Mouse (Mus musculus): ENCODE data around the gene Ift81. TPM values are rescaled to one million over a fixed set of nuclear protein-coding genes. Genes with fewer than 3 reads are reported as not detected.

Ift81 gene
- polyA plus RNA-seq, 1 experiment from 2014 or later = 39.6 TPM

DNA sequence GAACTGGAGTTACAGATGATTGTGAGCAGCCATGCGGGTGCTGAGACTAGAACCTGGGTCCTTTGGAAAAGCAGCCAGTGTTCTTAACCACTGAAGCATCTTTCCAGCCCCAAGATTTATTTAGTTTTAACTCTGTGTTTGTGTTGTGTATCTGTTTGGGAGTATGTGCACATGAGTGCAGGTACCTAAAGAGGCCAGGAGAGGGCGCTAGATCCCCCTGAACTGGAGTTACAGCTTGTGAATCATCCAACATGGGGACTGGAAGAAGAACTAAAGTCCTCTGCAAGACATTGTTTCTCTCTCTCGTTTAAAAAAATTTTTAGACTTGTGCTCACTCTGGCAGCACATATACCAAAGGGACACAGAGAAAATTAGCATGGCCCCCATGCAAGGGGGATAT is 107.9 kb downstream of the Ift81 start:
- H3K27ac ChIP-seq = no peak overlapping the region
- 84% methylated on average over 3 of the region's 3 CpGs for WGBS
- H3K27me3 ChIP-seq (ENCODE audit: insufficient read depth, poor library complexity, severe bottlenecking) = peaks cover 15% of the 10 kb centered on the region
- no peak for DNase-seq (ENCODE audit: low spot score)
- H3K36me3 ChIP-seq = no peaks in the 10 kb centered on the region
- H3K4me1 ChIP-seq (replicated peaks) = peaks cover 34% of the 10 kb centered on the region
- no peak overlapping the region for H3K4me3 ChIP-seq
- H3K9me3 ChIP-seq = peaks cover 4% of the 10 kb centered on the region

DNA sequence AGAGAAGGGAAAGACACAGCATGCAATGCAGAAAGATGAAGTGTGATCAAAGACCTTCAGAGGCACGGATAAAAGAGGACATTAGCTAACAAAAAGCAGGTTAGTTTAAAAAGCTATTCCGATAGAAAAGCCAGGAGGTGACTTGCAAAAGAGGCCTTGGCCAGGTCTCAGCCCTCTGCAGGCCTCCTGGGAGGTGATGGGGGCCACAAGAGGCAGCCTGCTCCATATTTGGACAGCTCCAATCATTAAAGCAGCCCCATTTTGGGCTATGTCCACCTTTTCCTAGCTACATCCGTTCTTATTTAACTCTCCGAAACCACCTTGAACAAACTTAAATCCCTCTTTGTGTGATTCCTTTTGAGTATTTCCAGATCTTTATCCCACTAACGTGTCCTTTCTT is 108.8 kb downstream of the Ift81 start:
- Histone ChIP-seq H3K4me3 (no peak overlapping the region), H3K36me3 (no peaks in the 10 kb centered on the region), H3K4me1 (replicated peaks) (peaks cover 25% of the 10 kb centered on the region), H3K27ac (no peak overlapping the region), H3K9me3 (peaks cover 4% of the 10 kb centered on the region), H3K27me3 (ENCODE audit: insufficient read depth, poor library complexity, severe bottlenecking) (peaks cover 15% of the 10 kb centered on the region)
- DNase-seq (ENCODE audit: low spot score) = no peak
- 91% methylated on average over 5 of the region's 5 CpGs for WGBS

DNA sequence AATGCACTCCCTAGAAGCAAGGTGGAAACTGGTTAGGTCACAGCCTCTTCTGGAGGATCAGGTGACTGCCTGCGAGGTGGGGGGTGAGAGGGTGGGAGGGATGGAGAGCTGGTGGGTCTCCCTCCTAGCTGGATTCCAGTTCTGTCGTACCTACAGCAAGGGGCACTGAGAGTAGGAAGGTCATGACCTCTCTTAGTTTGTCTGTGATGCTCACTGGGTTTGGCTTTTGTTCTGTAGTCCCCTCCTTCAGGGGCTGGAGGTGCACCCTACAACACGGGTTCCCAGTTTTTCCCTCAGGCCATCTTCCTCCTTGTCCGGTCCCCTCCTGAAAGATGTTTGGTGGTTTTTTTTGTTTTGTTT is 110.6 kb downstream of the Ift81 start:
- DNase-seq (ENCODE audit: low spot score) = no peak
- 25% methylated on average over 4 of the region's 4 CpGs for WGBS

DNA sequence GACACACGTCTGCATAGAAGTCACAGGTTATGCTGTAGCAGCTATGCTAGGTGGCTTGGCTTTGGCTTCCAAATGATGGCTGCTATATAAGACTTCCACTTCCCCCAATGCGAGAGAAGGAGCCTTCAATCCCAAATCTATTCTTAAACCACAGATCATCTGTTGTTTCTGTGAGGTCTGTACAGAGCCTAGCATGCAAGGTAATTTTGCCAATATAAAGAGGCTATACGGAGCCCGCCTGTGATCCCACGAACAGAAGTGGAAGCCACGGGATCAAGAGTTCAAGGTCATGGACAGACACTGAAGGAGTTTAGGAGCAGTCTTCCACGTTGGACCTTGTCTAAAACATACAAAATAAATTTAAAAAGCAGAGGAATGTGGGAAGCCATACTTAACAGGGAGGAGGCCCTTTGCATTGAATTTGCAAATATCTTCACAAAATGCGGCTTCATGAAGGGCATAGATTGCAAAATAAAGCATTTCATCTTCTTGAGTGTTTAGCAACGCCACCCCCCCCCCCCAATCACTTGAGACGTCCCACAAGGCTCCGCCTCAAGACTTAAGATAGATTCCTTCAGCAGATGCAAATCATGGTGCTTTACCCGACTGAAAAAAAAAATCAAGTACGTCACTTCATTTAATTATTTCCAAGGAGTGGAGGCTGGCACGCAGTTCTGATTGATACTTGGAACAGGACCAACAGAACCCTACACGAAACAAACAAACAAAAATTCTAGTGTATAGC is 111.1 kb downstream of the Ift81 start:
- Histone ChIP-seq H3K36me3 (peaks cover 21% of the 10 kb centered on the region), H3K9me3 (peaks cover 4% of the 10 kb centered on the region), H3K27me3 (ENCODE audit: insufficient read depth, poor library complexity, severe bottlenecking) (peaks cover 15% of the 10 kb centered on the region), H3K4me1 (replicated peaks) (peaks cover 44% of the 10 kb centered on the region), H3K4me3 (peak overlapping the region; percentile 99), H3K27ac (peak overlapping the region; percentile 99)
- WGBS = 38% methylated on average over 15 of the region's 15 CpGs
- DNase-seq (ENCODE audit: low spot score) = no peak

More for the DNA sequence above, 110.6 kb downstream of the Ift81 start:
- H3K27me3 ChIP-seq (ENCODE audit: insufficient read depth, poor library complexity, severe bottlenecking) = peaks cover 15% of the 10 kb centered on the region
- peaks cover 4% of the 10 kb centered on the region for H3K9me3 ChIP-seq
- no peak overlapping the region for H3K27ac ChIP-seq
- H3K36me3 ChIP-seq = peaks cover 15% of the 10 kb centered on the region; the same call in 1 of the 2 replicates
- H3K4me1 ChIP-seq (replicated peaks) = peaks cover 39% of the 10 kb centered on the region
- H3K4me3 ChIP-seq = no peak overlapping the region

DNA sequence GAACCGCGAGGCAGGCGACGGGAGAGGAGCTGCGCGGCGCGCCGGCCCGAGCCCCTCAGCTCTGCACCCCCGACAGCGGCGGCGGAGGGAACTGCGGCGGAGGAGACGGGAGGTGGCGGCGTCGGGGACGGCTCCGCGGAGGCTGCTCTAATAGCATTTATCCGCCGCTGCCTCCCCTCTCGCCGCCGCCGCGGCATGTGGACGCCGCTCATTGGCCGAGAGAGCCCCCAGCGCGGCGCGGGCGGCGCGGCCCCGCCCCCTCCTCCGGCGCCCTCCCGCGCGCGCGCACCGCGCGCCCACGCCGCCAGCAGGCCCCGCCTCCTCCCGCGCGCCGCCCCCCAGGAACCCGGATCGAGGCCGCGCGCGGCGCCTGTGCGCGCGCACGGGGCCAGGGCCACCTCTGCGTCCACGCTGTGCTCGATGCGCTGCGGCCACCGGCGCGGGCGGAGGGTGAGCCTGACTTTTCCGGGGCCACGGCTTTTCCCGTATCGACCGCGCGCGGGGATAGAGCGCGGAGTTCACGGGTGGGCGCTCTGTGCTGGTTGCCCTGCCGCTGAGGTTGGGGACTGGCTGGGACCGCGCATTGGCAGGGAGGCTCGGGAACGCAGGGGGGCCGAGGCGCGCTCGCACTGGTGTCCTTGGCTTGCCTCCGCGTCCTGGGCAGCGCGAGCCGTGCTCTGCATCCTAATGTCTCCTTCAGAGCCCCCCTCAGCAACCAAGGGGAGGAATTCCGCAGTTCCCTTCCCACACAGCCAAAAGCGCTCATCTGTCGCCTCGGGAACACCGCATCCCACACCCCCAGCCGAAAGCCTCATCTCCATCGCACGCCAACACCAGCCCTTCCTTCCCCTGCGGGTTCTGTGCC is 112.0 kb downstream of the Ift81 start, which contains the start of gene Atp2a2:
Gene Atp2a2, minus strand, starts transcription at position 149 of the 865 bp plus-strand sequence.
- peaks cover 29% of the 10 kb centered on the region for H3K36me3 ChIP-seq
- H3K4me1 ChIP-seq (replicated peaks) = peaks cover 50% of the 10 kb centered on the region
- WGBS = under 1% methylated on average over 96 of the region's 113 CpGs
- peaks cover 4% of the 10 kb centered on the region for H3K9me3 ChIP-seq
- H3K27me3 ChIP-seq (ENCODE audit: insufficient read depth, poor library complexity, severe bottlenecking) = peaks cover 15% of the 10 kb centered on the region
- peak within 1 kb of the TSS; percentile 99 for H3K27ac ChIP-seq
- peak within 1 kb of the TSS; percentile 99 for H3K4me3 ChIP-seq
- peak; percentile 91 for DNase-seq (ENCODE audit: low spot score)

DNA sequence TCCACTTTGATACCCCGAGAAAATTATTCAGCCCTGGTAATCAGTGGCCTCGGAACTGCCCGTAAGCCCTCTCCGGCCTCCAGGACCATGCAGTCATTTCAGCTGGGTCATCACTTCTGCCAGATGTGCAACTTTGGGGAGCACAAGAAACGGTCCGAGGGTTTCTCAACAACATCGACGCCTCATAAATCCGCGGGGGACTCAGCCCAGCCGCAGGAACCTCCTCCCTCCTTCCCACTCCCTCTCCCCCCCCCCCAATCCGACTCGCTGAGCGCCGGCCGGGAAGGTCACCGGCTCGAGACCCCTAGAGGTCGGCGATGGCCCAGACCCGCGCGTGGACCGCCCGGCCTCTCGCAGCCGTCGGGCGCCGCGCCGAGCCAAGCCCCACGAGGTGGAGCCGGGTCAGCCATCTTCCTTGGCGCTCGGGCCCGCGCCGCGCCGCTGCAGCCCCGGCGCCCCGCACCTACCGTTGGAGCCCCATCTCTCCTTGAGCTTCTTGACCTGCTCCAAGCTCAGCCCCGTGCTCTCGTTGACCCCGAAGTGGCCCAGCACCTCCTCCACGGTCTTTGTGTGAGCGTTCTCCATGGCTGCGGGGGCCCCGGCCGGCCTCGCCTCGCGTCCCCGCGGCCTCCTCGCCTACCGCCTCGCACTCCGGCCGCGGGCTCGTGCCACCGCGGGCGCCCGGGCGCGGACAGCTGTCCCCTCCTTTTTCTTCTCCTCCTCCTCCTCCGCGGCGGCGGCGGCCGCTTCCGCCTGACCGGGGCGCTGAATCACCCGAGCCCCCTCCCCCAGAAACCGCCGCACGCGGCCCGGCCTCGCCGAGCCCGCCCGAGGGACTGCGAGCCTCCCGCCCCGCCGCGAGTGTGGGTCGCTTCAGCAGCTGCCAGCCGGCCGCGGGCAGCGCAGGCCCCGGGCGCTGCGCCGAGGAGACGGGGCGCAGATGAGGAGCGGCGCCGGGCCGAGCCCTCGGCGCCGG is 112.9 kb downstream of the Ift81 start:
- Histone ChIP-seq H3K27me3 (ENCODE audit: insufficient read depth, poor library complexity, severe bottlenecking) (peaks cover 15% of the 10 kb centered on the region), H3K4me1 (replicated peaks) (peaks cover 50% of the 10 kb centered on the region), H3K27ac (peak overlapping the region; percentile 99), H3K4me3 (peak overlapping the region; percentile 99), H3K36me3 (peaks cover 39% of the 10 kb centered on the region), H3K9me3 (peaks cover under 1% of the 10 kb centered on the region)
- peak; percentile 73 for DNase-seq (ENCODE audit: low spot score)
- under 1% methylated on average over 113 of the region's 113 CpGs for WGBS

DNA sequence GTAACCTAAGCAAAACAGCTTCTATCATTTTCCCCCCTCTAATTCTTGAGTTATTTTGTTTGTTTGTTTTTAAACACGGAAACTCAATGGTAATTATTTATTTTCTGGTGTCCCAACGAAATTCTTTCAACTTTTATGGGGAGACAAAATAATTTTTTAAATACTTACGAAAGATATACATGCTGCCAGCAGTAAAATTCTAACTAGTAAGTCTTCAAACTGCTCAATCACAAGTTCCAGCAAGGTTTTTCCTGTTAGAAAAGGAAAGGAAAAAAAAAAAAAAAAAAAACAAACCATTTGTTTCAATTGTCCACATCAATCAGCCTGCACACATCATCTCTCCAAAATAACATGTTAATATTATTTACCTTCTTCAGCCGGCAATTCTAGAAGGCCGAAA is 113.8 kb downstream of the Ift81 start:
- 37% methylated on average over 5 of the region's 5 CpGs for WGBS
- H3K27me3 ChIP-seq (ENCODE audit: insufficient read depth, poor library complexity, severe bottlenecking) = peaks cover 15% of the 10 kb centered on the region
- H3K9me3 ChIP-seq = no peaks in the 10 kb centered on the region
- H3K4me1 ChIP-seq (replicated peaks) = peaks cover 50% of the 10 kb centered on the region
- H3K4me3 ChIP-seq = peak overlapping the region; percentile 99
- DNase-seq (ENCODE audit: low spot score) = no peak
- peak overlapping the region; percentile 99 for H3K27ac ChIP-seq
- H3K36me3 ChIP-seq = peaks cover 47% of the 10 kb centered on the region

Other genes with a start within 250 kb of the Ift81 start
- 67.7 and 78.8 TPM in 2 replicates for gene Gpn3, start 242.6 kb downstream of the Ift81 start, polyA plus RNA-seq (2016; fragmentation: Nextera tagmentation; extraction: Ambion mirVana)
- gene Fam216a, start 242.2 kb downstream of the Ift81 start, polyA plus RNA-seq (2016; fragmentation: Nextera tagmentation; extraction: Ambion mirVana) = 90.4 and 109 TPM in 2 replicates
- gene Arpc3, start 222.6 kb downstream of the Ift81 start, polyA plus RNA-seq (2016; fragmentation: Nextera tagmentation; extraction: Ambion mirVana) = 90.2 and 97.9 TPM in 2 replicates
- 52.0 and 54.8 TPM in 2 replicates for gene Anapc7, start 192.8 kb downstream of the Ift81 start, polyA plus RNA-seq (2016; fragmentation: Nextera tagmentation; extraction: Ambion mirVana)
- 38.8 and 41.9 TPM in 2 replicates for gene Atp2a2, start 112.3 kb downstream of the Ift81 start, polyA plus RNA-seq (2016; fragmentation: Nextera tagmentation; extraction: Ambion mirVana)
- gene P2rx7, start 29.4 kb upstream of the Ift81 start, polyA plus RNA-seq (2016; fragmentation: Nextera tagmentation; extraction: Ambion mirVana) = 0.73 and 2.1 TPM in 2 replicates
- gene P2rx4, start 93.0 kb upstream of the Ift81 start, polyA plus RNA-seq (2016; fragmentation: Nextera tagmentation; extraction: Ambion mirVana) = 5.8 and 6.2 TPM in 2 replicates
- 25.1 and 29.3 TPM in 2 replicates for gene Camkk2, start 164.9 kb upstream of the Ift81 start, polyA plus RNA-seq (2016; fragmentation: Nextera tagmentation; extraction: Ambion mirVana)
- 491 and 495 TPM in 2 replicates for gene Anapc5, start 206.8 kb upstream of the Ift81 start, polyA plus RNA-seq (2016; fragmentation: Nextera tagmentation; extraction: Ambion mirVana)
- 47.6 and 48.3 TPM in 2 replicates for gene Rnf34, start 235.5 kb upstream of the Ift81 start, polyA plus RNA-seq (2016; fragmentation: Nextera tagmentation; extraction: Ambion mirVana)